Mouse (Mus musculus): Measurements from ENCODE around the gene Rgs12.

Rgs12 gene

GRCm38 (mm10) chr5:34976540-34977292 is 27.5 kb downstream of the Rgs12 start:
- in situ Hi-C loops (cut with MboI, MseI) = no loop called here

- in situ Hi-C loops (cut with MboI, MseI) = no loop called here
Observed at GRCm38 (mm10) chr5:34980099-34980498, 30.9 kb downstream of the Rgs12 start.

DNA sequence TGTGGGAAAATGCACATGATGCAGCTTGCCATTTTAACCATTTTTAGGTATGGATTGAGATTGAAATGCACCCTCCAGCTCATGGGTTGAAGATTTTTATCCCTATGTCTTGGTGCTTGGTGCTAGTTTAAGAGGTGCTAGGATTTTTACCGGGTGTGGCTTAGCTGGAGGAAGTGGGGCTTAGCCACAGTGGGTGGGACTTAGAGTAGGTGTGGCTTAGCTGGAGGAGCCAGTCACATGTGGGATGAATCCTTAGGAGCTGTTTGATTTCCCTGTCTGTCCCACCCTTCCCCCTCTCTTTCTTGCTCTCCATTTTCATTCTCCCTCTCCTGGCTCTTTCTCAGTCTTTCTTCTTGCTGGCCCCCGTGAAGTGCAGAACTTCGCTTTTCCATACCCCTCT is 32.5 kb downstream of the Rgs12 start:
- in situ Hi-C loops (cut with MboI, MseI) = no loop called here

DNA sequence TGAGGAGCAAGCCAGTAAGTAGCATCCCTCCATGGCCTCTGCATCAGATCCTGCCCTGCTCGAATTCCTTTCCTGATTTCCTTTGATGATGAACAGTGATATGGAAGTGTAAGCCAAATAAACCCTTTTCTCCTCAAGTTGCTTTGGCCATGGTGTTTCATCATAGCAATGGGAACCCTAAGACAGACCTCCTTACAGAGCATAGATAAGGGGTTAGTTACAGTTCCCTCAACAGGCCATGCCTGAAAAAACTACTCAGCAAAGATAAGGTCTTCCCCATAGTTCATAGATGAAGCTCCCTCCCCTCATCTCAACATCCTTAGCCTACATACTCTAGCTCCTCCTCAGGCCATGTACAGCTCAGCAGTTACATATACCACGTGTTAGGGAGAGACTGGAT is 35.7 kb downstream of the Rgs12 start:
- in situ Hi-C loops (cut with MboI, MseI) = loop anchor here (5.0 kb wide), 2 partner anchors 52 to 57 kb away; partner anchors contain the start of gene Hgfac (in 1 of the 2)

DNA sequence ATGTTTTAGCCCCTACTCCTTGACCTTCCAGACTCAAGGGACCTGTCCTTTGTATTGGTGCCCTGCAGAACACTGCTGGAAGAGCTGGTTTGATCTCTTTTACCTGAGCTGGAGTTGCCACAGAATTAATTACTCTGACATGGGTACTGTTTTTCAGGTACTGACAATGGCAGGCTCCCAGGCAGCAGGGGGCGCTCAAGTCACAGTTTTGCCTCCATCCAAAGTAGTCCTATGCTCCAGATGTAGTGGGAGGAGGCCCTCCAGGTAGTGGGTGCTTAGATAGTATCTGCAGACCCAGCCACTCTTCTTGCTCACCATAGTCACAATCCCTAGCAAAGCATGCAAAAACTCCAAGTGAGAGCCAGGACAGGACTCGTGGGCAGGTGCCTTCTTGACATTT is 36.6 kb downstream of the Rgs12 start:
- in situ Hi-C loops (cut with MboI, MseI) = loop anchor here (5.0 kb wide), 2 partner anchors 51 to 56 kb away; partner anchors contain the start of gene Hgfac (in 1 of the 2)

DNA sequence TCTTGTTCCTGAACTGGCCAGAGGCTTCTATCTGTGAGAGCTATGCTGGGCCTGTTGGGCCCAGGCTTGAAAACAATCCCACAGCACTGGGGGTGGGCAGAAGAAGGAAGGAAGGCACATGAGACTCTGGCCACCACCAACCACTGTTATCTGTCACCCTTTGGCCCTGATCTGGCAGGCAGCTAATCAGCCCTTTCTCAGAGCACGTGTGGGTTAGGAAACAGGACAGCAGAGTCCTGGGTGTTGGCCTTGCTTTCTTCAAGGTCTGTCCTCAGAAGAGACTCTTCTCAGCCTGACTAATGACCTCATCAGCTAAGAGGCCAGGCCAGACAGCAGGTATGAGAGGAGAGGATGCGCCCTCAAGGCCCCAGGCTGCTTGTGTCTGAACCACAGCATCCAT is 38.2 kb downstream of the Rgs12 start:
- in situ Hi-C loops (cut with MboI, MseI) = loop anchor here (5.0 kb wide), 2 partner anchors 50 to 55 kb away; partner anchors contain the start of gene Hgfac (in 1 of the 2)

DNA sequence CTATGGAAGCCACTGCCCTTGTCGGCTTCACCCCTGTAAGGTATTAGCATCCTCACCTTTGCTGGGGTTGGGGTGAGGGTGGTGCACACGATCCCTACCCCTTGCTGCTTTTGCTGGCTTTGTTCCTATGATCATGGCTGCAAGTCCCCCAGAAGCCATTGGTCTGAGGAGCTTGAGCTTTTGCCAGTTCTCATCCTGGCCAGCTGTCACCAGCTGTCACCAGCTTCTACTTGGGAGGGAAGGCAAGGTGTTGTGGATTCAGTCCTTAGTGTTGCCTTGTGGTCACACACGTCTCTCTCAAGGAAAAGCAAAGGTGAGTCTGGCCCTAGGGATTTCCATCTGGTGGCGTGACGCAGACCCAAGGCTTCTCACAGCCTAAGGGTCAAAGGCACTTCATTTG is 39.4 kb downstream of the Rgs12 start:
- in situ Hi-C loops (cut with MboI, MseI) = loop anchor here (5.0 kb wide), 2 partner anchors 49 to 54 kb away; partner anchors contain the start of gene Hgfac (in 1 of the 2)

- in situ Hi-C loops (cut with MboI, MseI) = loop anchor here (5.0 kb wide), 2 partner anchors 48 to 53 kb away; partner anchors contain the start of gene Hgfac (in 1 of the 2)
Observed at GRCm38 (mm10) chr5:34989321-34989772, 40.1 kb downstream of the Rgs12 start.

DNA sequence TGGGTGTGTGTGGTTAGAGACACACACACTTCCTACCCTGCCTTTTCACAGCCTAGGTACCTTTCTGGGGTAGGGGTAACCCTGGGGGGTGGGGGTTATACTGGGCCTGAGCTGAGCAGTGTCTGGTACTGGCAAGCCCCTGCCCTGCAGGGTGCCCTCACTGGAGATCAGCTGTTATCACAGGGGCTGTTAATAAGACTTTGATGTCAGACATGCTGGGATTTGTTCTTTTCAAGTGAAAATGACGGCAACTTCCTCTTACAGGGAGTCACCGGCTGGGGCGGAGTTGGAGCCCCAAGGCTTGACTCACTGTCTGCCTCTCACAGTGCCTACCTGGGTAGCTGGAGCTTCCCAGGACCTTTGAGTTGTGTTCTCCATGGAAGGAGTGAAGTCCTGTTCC is 49.5 kb downstream of the Rgs12 start:
- in situ Hi-C loops (cut with MboI, MseI) = no loop called here

DNA sequence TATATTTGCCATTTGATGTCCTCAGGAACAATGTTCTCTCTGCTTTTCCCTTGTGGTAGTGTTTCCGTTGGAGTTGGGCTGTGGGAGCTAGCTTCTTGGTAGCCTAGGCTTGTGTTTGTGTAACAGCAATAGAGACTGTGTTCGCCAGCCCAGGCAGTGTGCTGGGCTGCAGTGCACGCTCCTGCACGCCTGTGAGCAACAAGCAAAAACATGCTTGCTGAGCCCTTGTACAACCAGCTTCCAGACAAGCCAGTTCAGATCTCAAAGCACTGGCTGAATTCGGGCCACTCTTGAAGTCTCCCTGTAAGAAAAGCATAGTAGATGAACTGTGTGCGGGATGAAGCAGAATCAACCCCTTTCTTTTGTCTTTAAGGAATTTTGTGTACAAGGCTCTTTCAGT is 50.0 kb downstream of the Rgs12 start:
- in situ Hi-C loops (cut with MboI, MseI) = no loop called here

DNA sequence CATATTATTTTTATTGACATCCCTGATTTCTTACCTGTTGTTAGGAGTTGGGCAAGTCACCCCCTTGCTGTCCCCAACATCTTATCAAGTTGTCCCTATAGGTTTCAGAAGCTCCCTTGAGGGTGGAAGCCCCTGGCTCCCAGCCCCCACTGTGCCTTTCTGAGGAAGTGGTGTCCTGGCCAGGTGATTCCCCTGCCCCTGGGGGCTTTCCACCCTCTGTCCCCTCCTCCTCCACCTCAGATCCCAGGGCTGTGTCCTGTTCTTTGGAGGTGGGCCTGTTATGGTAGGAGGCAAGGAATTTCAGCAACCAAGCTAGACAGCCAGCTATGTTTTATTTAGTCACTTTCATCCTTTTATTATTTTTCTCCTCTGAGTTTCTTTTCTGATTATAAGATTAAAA is 51.1 kb downstream of the Rgs12 start:
- in situ Hi-C loops (cut with MboI, MseI) = no loop called here

- in situ Hi-C loops (cut with MboI, MseI) = no loop called here
Observed at GRCm38 (mm10) chr5:35001144-35001543, 51.9 kb downstream of the Rgs12 start.

GRCm38 (mm10) chr5:35003611-35004162 is 54.4 kb downstream of the Rgs12 start:
- in situ Hi-C loops (cut with MboI, MseI) = no loop called here

GRCm38 (mm10) chr5:35004769-35005168 is 55.5 kb downstream of the Rgs12 start:
- in situ Hi-C loops (cut with MboI, MseI) = no loop called here

- in situ Hi-C loops (cut with MboI, MseI) = no loop called here
Observed at GRCm38 (mm10) chr5:35005659-35006058, 56.4 kb downstream of the Rgs12 start.

GRCm38 (mm10) chr5:35006599-35006998 is 57.4 kb downstream of the Rgs12 start:
- in situ Hi-C loops (cut with MboI, MseI) = no loop called here

DNA sequence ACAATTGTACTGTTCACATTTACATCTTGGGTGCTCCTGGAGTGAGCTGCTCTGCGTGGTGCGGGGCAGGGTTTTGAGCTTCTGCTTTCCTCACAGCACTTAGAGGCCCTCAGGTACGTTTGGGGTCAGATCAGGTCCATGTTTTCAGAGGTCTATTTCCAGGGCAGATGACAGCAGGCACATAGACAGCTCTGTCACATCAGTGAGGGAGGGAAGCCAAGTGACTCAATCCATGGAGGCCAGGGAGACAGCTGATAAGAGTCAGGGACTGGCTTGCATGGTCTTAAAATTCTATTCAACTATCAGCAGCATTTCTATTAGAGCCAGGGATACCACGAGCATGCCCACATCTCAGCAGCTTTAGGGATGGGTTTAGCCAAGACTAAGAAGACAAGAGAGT is 59.9 kb downstream of the Rgs12 start:
- in situ Hi-C loops (cut with MboI, MseI) = no loop called here

DNA sequence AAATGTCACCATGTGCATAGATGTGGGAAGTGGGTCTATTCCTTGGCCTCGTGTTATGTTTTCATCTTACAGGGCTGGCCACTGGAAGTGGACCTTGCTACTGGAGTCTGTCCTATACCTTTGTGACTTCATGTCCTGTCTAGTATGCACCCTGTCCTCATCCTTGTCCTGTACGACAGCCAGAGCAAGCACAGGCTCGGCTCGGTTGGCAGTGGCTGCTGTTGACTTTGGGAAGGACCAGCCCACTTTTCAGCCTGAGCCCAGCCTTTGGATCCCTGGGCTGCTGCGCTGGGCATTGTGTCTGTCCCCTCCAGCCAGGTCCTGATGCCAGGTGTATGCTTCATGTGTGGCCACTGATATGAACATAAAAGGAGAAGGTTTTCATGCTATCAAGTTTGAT is 61.4 kb downstream of the Rgs12 start:
- in situ Hi-C loops (cut with MboI, MseI) = loop anchor here in 1 of 2 experiments (10.0 kb wide), 1 partner anchor 1606 kb away; no protein-coding TSS in a partner anchor

DNA sequence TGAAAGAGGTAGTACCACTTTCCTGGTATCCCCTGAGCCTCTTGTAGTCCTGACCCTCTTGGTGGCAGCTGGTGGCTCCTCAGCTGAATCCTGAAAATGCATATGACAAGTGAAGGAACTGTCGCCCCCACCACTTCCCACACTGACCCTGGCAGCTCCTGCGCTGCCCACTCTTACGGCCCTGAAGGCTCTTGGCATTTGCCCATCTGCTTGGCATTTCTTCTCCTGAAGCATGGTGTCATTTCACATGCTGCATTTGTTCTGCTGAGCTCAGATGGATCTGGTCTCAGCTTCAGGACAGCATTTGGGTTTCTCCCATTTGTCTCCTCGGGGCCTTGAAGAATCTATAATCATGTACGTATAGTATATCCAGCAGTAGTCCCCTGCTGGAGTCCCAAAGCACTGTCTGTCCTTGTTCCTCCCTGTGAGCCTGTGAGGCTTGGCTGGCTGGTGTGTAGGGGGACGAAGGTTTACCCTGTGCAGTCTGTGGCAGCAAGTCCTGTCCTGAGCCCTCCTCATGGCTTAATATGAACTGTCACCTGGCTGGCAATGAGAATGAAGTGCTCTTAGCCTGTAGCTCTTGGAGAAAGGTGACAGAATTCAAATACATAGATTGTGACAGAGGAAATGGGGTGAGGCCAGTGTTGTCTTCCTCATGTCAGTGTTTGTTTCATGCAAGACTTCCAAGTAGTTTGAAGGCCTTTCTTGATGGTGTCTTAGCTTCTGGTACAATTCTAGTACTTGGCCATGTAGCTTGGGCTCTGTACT is 62.1 kb downstream of the Rgs12 start:
- in situ Hi-C loops (cut with MboI, MseI) = loop anchor here in 1 of 2 experiments (10.0 kb wide), 1 partner anchor 1607 kb away; no protein-coding TSS in a partner anchor

DNA sequence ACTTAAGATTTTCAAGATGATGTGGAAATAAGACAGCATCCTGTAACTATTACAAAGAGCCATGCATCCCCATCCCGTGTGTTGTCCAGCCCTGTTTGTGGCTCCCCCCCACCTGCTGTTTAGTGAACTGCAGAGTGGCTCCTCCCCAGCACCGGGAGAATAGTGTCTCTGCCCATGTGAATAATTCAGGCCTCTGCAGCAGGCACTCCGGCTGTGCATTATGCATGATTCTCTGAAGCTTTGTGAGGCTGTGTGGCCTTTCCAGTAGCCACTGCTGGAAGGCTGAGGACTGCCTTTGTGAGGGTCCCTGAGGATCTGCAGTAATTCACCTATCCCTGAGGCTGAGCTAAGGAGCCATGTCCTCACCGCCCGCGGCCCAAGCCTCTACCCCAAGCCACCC is 64.8 kb downstream of the Rgs12 start:
- in situ Hi-C loops (cut with MboI, MseI) = loop anchor here in 1 of 2 experiments (10.0 kb wide), 1 partner anchor 1609 kb away; no protein-coding TSS in a partner anchor

- in situ Hi-C loops (cut with MboI, MseI) = loop anchor here in 1 of 2 experiments (10.0 kb wide), 1 partner anchor 1615 kb away; no protein-coding TSS in a partner anchor
Observed at GRCm38 (mm10) chr5:35019673-35020300, 70.5 kb downstream of the Rgs12 start.
